Mouse (Mus musculus) kidney, embryonic 15.5 days (tissue): Measurements from ENCODE around the gene H13. TPM values are rescaled to one million over a fixed set of nuclear protein-coding genes. Genes with fewer than 3 reads are reported as not detected.

Experiments used
- ATAC-seq: fragments of 200-750 bp; cut with Nextera tagmentation; replicated peaks from 2 replicates; pipeline ENCODE4 v1.8.0; 2017; ENCODE audit warnings: moderate TSS enrichment; ENCODE audit not compliant: low FRiP score
- H3K27ac ChIP-seq: fragments of 300-500 bp; sonication (generic); 2 replicates; pipeline ENCODE4 v1.5.1; 2015; ENCODE audit warnings: mild to moderate bottlenecking, inconsistent platforms
- H3K27me3 ChIP-seq: fragments of 300-500 bp; sonication (generic); 2 replicates; pipeline ENCODE4 v1.6.1; 2015; ENCODE audit warnings: inconsistent platforms
- H3K36me3 ChIP-seq: fragments of 300-500 bp; sonication (generic); 2 replicates; pipeline ENCODE4 v1.6.1; 2015; ENCODE audit warnings: inconsistent platforms
- H3K4me1 ChIP-seq: fragments of 300-500 bp; sonication (generic); 2 replicates; pipeline ENCODE4 v1.6.1; 2015; ENCODE audit warnings: inconsistent platforms
- H3K4me2 ChIP-seq: fragments of 300-500 bp; sonication (generic); 2 replicates; pipeline ENCODE4 v1.6.1; 2015; ENCODE audit warnings: moderate library complexity, mild to moderate bottlenecking, inconsistent platforms
- H3K4me3 ChIP-seq: fragments of 300-500 bp; sonication (generic); replicated peaks from 2 replicates; pipeline ENCODE4 v1.5.1; 2015; ENCODE audit warnings: mild to moderate bottlenecking, inconsistent platforms
- H3K9ac ChIP-seq: fragments of 300-500 bp; sonication (generic); 2 replicates; pipeline ENCODE4 v1.6.1; 2015; ENCODE audit warnings: mild to moderate bottlenecking, inconsistent platforms
- H3K9me3 ChIP-seq: fragments of 300-500 bp; sonication (generic); replicated peaks from 2 replicates; pipeline ENCODE4 v1.6.1; 2016; ENCODE audit warnings: inconsistent platforms
- WGBS: fragments of 180-500 bp; shearing (Covaris S2); methylation state at CpG from one replicate; pipeline ENCODE4 v1.1.7; 2015; ENCODE audit warnings: mixed read lengths; 5-methylcytosine and 5-hydroxymethylcytosine counted together
- polyA plus RNA-seq: library from polyadenylated mRNA; unstranded; fragments of >200 nt; fragmentation: Nextera tagmentation; extraction: Ambion mirVana; gene quantifications from 2 replicates; pipeline ENCODE4 v1.2.1, GENCODE M21; 2015

Gene H13
- polyA plus RNA-seq, 1 experiment from 2014 or later: 147 TPM

GRCm38 (mm10) chr2:152669639-152670484, 601 bp downstream of the H13 start:
- H3K9me3 ChIP-seq: no peaks in the 10 kb centered on the region
- peak overlapping the region; percentile 97 for H3K9ac ChIP-seq
- WGBS: under 1% methylated on average over 46 of the region's 46 CpGs
- peak overlapping the region; percentile 95 for H3K4me3 ChIP-seq
- no peaks in the 10 kb centered on the region for H3K27me3 ChIP-seq
- H3K36me3 ChIP-seq: peaks cover 27% of the 10 kb centered on the region
- H3K4me1 ChIP-seq: peaks cover 41% of the 10 kb centered on the region
- peak overlapping the region; percentile 97 for H3K27ac ChIP-seq
- peak overlapping the region; percentile 78 for H3K4me2 ChIP-seq
- ATAC-seq: peak; percentile 74

- Histone ChIP-seq H3K4me2 (peak overlapping the region; percentile 78), H3K4me1 (peaks cover 46% of the 10 kb centered on the region), H3K9ac (peak overlapping the region; percentile 97), H3K9me3 (no peaks in the 10 kb centered on the region), H3K4me3 (peak overlapping the region; percentile 95), H3K27ac (peak overlapping the region; percentile 97), H3K36me3 (peaks cover 39% of the 10 kb centered on the region), H3K27me3 (no peaks in the 10 kb centered on the region)
- ATAC-seq: no peak
- WGBS: 38% methylated on average over 9 of the region's 9 CpGs
Measured at GRCm38 (mm10) chr2:152670983-152671641, 1.9 kb downstream of the H13 start.

- no peaks in the 10 kb centered on the region for H3K9me3 ChIP-seq
- H3K4me3 ChIP-seq: peak overlapping the region; percentile 95
- H3K9ac ChIP-seq: peak overlapping the region; percentile 97
- H3K4me2 ChIP-seq: peak overlapping the region; percentile 78
- peaks cover 44% of the 10 kb centered on the region for H3K36me3 ChIP-seq
- H3K4me1 ChIP-seq: peaks cover 46% of the 10 kb centered on the region
- H3K27me3 ChIP-seq: no peaks in the 10 kb centered on the region
- ATAC-seq: peak; percentile 44; the same call in 1 of the 2 replicates
- WGBS: 21% methylated on average over 5 of the region's 5 CpGs
- peak overlapping the region; percentile 97 for H3K27ac ChIP-seq
Measured at GRCm38 (mm10) chr2:152671642-152671999, 2.4 kb downstream of the H13 start.

GRCm38 (mm10) chr2:152672166-152672565, 2.9 kb downstream of the H13 start:
- Histone ChIP-seq H3K4me1 (peaks cover 46% of the 10 kb centered on the region), H3K9me3 (no peaks in the 10 kb centered on the region), H3K36me3 (peaks cover 50% of the 10 kb centered on the region), H3K27me3 (no peaks in the 10 kb centered on the region), H3K4me3 (peak overlapping the region; percentile 95), H3K27ac (peak overlapping the region; percentile 45), H3K9ac (peak overlapping the region; percentile 97), H3K4me2 (peak overlapping the region; percentile 78)
- ATAC-seq: no peak
- 63% methylated on average over 12 of the region's 12 CpGs for whole genome bisulfite sequencing

- no peaks in the 10 kb centered on the region for H3K27me3 ChIP-seq
- ATAC-seq: no peak
- H3K9me3 ChIP-seq: no peaks in the 10 kb centered on the region
- 76% methylated on average over 11 of the region's 11 CpGs for WGBS
- H3K4me3 ChIP-seq: no peak overlapping the region
- no peak overlapping the region for H3K4me2 ChIP-seq
- H3K9ac ChIP-seq: no peak overlapping the region
- H3K27ac ChIP-seq: no peak overlapping the region
- peaks cover 70% of the 10 kb centered on the region for H3K36me3 ChIP-seq
- peaks cover 52% of the 10 kb centered on the region for H3K4me1 ChIP-seq
Measured at GRCm38 (mm10) chr2:152674148-152674547, 4.9 kb downstream of the H13 start.

GRCm38 (mm10) chr2:152675252-152675791, 6.1 kb downstream of the H13 start:
- no peaks in the 10 kb centered on the region for H3K9me3 ChIP-seq
- H3K4me1 ChIP-seq: peaks cover 59% of the 10 kb centered on the region
- peaks cover 81% of the 10 kb centered on the region for H3K36me3 ChIP-seq
- H3K27ac ChIP-seq: no peak overlapping the region
- no peak overlapping the region for H3K4me2 ChIP-seq
- H3K27me3 ChIP-seq: no peaks in the 10 kb centered on the region
- no peak overlapping the region for H3K9ac ChIP-seq
- ATAC-seq: no peak
- no peak overlapping the region for H3K4me3 ChIP-seq
- 79% methylated on average over 13 of the region's 13 CpGs for WGBS

GRCm38 (mm10) chr2:152678302-152678701, 9.0 kb downstream of the H13 start:
- H3K4me3 ChIP-seq: no peak overlapping the region
- H3K4me1 ChIP-seq: peaks cover 32% of the 10 kb centered on the region
- H3K4me2 ChIP-seq: no peak overlapping the region
- H3K9ac ChIP-seq: no peak overlapping the region
- 0 out of 2 replicates have a peak, but pooled peaks have one; percentile 11 for ATAC-seq
- no peaks in the 10 kb centered on the region for H3K27me3 ChIP-seq
- peak overlapping the region; percentile 25; the same call in 1 of the 2 replicates for H3K27ac ChIP-seq
- no peaks in the 10 kb centered on the region for H3K9me3 ChIP-seq
- H3K36me3 ChIP-seq: peaks cover 96% of the 10 kb centered on the region
- WGBS: 60% methylated on average over 3 of the region's 3 CpGs

GRCm38 (mm10) chr2:152678925-152679324, 9.7 kb downstream of the H13 start:
- Histone ChIP-seq H3K9ac (no peak overlapping the region), H3K27me3 (no peaks in the 10 kb centered on the region), H3K36me3 (peaks cover 100% of the 10 kb centered on the region), H3K9me3 (no peaks in the 10 kb centered on the region), H3K4me1 (peaks cover 30% of the 10 kb centered on the region), H3K4me3 (no peak overlapping the region), H3K27ac (peak overlapping the region; percentile 25; the same call in 1 of the 2 replicates), H3K4me2 (no peak overlapping the region)
- WGBS: 86% methylated on average over 5 of the region's 5 CpGs
- ATAC-seq: no peak

- H3K4me2 ChIP-seq: no peak overlapping the region
- 63% methylated on average over 8 of the region's 8 CpGs for WGBS
- 0 out of 2 replicates have a peak, but pooled peaks have one; percentile 38 for ATAC-seq
- no peaks in the 10 kb centered on the region for H3K9me3 ChIP-seq
- peaks cover 27% of the 10 kb centered on the region for H3K4me1 ChIP-seq
- no peaks in the 10 kb centered on the region for H3K27me3 ChIP-seq
- peaks cover 100% of the 10 kb centered on the region for H3K36me3 ChIP-seq
- H3K4me3 ChIP-seq: no peak overlapping the region
- H3K9ac ChIP-seq: no peak overlapping the region
- H3K27ac ChIP-seq: peak overlapping the region; percentile 49
Measured at GRCm38 (mm10) chr2:152679701-152680355, 10.6 kb downstream of the H13 start.

GRCm38 (mm10) chr2:152683086-152683485, 13.8 kb downstream of the H13 start:
- Histone ChIP-seq H3K9me3 (0 out of 2 replicates have a peak, but pooled peaks cover 5% of the 10 kb centered on the region), H3K36me3 (peaks cover 100% of the 10 kb centered on the region), H3K4me1 (peaks cover 26% of the 10 kb centered on the region), H3K9ac (no peak overlapping the region), H3K27ac (no peak overlapping the region), H3K4me3 (no peak overlapping the region), H3K4me2 (no peak overlapping the region), H3K27me3 (no peaks in the 10 kb centered on the region)
- WGBS: 82% methylated on average over 5 of the region's 5 CpGs
- no peak for ATAC-seq

- 57% methylated on average over 12 of the region's 12 CpGs for WGBS
- H3K9ac ChIP-seq: no peak overlapping the region
- ATAC-seq: no peak
Measured at GRCm38 (mm10) chr2:152686399-152686798, 17.1 kb downstream of the H13 start.

More at GRCm38 (mm10) chr2:152686399-152686798, 17.1 kb downstream of the H13 start:
- peaks cover 10% of the 10 kb centered on the region for H3K4me1 ChIP-seq
- peak overlapping the region; percentile 46 for H3K4me3 ChIP-seq
- peaks cover 99% of the 10 kb centered on the region for H3K36me3 ChIP-seq
- H3K27ac ChIP-seq: peak overlapping the region; percentile 55
- peak overlapping the region; percentile 48 for H3K4me2 ChIP-seq
- H3K27me3 ChIP-seq: no peaks in the 10 kb centered on the region
- H3K9me3 ChIP-seq: 0 out of 2 replicates have a peak, but pooled peaks cover 5% of the 10 kb centered on the region
